Mouse (Mus musculus) thymus, postnatal 10 days (tissue): ENCODE data around the gene Ccl19.
"Not testable (repeated sequence)": the region's sequence is repeated elsewhere in the genome, so short reads cannot be mapped to it uniquely, and the experiment has no call there.

Experiments used
- DNase-seq, 2 experiments: peaks; one replicate each; pipeline ENCODE4 v3.0.0; 2021; ENCODE audit warnings: low spot score in 2 of 2

Ccl19 gene

GRCm38 (mm10) chr4:42756477-42756876 is at the start of gene Ccl19:
TSS of gene Ccl19 (minus strand) at chr4:42756577.
- not testable (repeated sequence) for DNase-seq

GRCm38 (mm10) chr4:42773893-42774292 is 17.5 kb upstream of the Ccl19 start, which contains the start of gene Ccl21a:
TSS of gene Ccl21a (minus strand) at chr4:42773993.
- not testable (repeated sequence) for DNase-seq

GRCm38 (mm10) chr4:42735245-42735644 is 21.1 kb downstream of the Ccl19 start, which contains the start of gene 4930578G10Rik:
TSS of gene 4930578G10Rik (plus strand) at chr4:42735545.
- not testable (repeated sequence) for DNase-seq
